Mouse (Mus musculus) gastrocnemius, postnatal 10 days (tissue): ENCODE measurements at regions not wholly inside any gene's neighbourhood (a gene's known extent, or its start where the extent isn't known, plus 50 kb on each side); places are given as distances from the start of the nearest gene placed in this dataset.

Experiments
- DNase-seq: peaks from one replicate; pipeline ENCODE4 v3.0.0; 2021; ENCODE audit warnings: mixed read lengths

- peak; percentile 8 for DNase-seq
These were observed 60.4 kb downstream of the Aipl1 start for GRCm38 (mm10) chr11:71976724-71977481.

GRCm38 (mm10) chr11:71971351-71971750, 66.0 kb downstream of the Aipl1 start:
- DNase-seq, result no peak

GRCm38 (mm10) chr11:71962306-71962705, 75.0 kb downstream of the Aipl1 start:
- no peak for DNase-seq

- no peak for DNase-seq
These were observed 84.8 kb downstream of the Aipl1 start for GRCm38 (mm10) chr11:71952533-71952932.

DNA sequence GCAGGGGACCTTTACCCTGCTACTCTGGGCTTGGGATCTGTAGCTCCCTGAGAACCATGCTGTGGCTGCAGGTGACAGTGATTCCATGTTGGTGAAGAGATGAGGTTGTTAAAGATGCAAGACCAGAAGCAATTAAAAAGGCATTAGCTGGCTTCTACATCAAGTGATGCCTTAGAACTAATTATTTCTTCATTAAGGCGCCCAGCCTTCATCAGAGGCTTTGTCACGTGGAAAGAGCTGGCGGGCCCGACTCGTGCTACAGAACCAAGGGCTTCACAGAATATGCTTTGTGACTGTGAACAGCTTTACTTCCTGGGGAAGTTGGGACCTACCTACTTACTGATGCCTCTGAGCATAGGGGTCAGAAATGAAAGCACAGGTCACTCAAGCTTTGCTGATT, 90.1 kb downstream of the Aipl1 start:
- DNase-seq, result no peak

GRCm38 (mm10) chr11:71945098-71945413, 92.3 kb downstream of the Aipl1 start:
- DNase-seq, result no peak

GRCm38 (mm10) chr11:71944398-71945097, 92.8 kb downstream of the Aipl1 start:
- no peak for DNase-seq

DNA sequence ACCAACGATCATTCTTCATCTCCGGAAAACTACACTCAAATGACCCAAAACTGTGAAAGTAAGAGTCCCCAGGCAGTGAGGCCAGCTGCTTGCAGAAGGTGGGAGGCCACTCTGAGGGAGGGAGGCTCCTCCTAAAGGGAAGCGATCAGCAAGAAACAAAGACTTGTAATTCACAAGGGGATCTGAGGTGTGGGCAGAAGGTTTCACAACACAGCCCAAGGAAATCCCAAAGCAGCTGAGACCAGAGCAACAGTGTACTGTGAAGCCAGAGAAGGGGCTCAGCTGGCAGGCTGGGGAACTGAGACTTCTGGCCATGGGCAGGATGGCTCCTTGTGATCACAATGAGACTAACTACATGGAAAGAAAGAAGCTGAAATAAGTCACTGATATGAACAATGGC, 93.8 kb downstream of the Aipl1 start:
- DNase-seq, result no peak

- DNase-seq, result no peak
These were observed 98.2 kb downstream of the Aipl1 start for GRCm38 (mm10) chr11:71939066-71939465.

GRCm38 (mm10) chr11:71937108-71937507, 100.2 kb downstream of the Aipl1 start:
- DNase-seq, result peak; percentile 28

DNA sequence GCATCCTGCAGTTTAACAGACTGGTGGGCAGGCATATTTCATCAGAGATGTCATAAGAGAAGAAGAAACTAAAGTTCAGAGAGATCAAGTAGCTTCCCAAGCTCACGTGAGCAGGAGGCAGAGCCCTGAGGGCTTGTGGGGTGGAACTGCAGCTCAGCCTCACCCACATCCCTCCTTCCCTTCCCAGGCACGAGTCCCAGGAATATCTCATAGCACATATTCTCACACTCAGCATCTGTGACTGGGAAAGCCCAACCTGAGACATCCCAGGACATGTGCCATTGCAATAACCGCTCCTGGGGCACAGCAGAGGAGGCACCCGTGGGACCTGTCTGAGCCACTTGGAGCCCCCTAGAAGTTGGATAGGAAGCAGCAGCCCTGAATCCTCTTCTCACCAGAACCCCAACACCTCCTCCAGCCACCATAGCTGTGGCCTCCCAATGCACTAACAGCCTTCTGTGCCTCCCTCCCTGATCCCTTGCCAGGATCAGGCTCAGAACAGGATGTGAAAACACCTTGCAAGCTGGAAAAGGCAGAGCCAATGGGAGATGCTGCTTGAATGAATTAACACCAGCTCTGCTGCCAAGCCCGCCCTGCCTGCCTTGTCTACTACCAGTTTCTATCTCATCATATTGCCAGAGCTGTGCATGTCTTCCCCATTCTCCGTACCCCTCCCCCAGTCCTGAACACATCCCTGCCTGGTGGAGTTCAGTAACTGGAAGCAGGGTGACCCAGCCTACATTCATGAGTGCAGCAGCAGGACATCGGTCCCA, 107.4 kb downstream of the Aipl1 start:
- no peak for DNase-seq

DNA sequence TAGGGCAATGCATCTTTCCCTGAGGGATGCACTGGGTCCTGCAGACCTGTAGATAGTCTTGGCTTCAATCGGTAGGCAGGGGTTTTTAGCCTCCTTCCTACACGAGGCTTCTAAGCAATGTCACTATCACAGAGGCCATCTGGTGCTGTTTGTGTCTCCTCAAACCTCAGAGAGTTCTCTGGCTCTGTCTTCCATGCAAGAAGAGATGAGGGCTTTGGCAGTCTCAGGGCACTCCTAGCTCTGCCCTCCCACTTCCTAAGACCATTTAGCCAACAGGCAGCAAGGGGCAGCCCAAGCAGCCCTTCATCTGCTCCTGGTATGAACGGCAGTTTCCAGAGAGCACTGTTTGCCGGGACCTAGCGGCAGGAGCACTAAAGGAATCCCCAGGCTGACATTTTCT, 122.6 kb downstream of the Aipl1 start:
- DNase-seq, result no peak

GRCm38 (mm10) chr11:71912626-71913025, 124.7 kb downstream of the Aipl1 start:
- DNase-seq, result no peak

GRCm38 (mm10) chr11:71911284-71911683, 126.0 kb downstream of the Aipl1 start:
- no peak for DNase-seq

GRCm38 (mm10) chr11:71908616-71909015, 128.7 kb downstream of the Aipl1 start:
- DNase-seq, result no peak

DNA sequence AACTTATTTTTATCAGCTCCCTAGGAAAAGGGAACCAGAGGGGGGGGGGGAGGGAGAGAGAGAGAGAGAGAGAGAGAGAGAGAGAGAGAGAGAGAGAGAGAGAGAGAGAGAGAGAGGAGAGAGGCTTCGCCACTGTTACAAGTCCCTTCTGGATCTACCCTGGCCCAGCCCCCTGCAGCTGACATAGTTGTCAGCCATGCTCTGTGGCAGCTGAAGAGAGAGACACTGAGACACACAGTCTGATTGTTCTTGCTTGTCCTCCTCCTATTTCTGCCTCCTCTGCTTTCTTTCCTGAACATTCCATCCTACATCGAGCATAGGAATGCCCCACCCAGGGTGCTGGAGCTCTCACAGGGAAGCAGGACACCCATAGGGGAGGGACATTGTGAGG, 134.3 kb downstream of the Aipl1 start:
- no peak for DNase-seq

- DNase-seq, result peak; percentile 23
These were observed 134.8 kb downstream of the Aipl1 start for GRCm38 (mm10) chr11:71902304-71903019.

GRCm38 (mm10) chr11:71900816-71901215, 136.5 kb downstream of the Aipl1 start:
- DNase-seq, result no peak

DNA sequence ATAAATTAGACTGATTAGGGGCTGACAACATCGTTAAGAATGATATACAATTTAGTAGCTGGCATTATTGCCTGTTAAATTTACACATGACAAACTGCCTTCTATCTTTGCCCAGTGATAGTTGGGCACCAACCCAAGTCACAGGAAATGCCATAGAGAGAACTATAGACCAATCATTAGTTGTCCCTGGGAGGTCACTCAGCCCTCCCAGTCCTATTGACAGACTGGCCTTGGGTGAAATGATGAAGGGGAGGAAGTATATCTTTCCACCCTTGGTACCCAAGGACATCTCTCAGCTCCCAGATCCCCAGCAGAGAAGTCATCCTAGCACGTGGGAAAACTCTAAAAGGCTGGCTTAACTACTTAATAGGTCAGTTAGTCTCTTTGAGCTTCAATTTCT, 139.8 kb downstream of the Aipl1 start:
- DNase-seq, result no peak

DNA sequence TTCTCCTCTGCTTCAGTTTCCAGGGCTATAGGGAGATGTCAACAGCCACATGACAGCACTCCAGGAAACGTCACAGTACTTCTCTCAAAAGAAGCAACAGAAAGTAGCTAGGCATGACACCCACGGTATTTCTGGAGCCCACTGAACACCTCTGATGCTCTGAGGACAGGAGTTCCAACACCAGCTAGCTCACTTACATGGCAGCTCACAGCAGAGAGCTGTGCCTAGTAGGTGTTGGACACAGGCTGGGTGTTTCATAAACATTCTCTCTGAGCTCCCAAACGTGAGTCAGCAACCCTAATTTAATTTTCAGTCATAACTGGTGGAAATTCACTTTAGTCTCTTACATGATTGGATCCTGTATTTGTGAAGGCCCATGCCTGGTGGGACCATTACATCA, 140.2 kb downstream of the Aipl1 start:
- no peak for DNase-seq

DNA sequence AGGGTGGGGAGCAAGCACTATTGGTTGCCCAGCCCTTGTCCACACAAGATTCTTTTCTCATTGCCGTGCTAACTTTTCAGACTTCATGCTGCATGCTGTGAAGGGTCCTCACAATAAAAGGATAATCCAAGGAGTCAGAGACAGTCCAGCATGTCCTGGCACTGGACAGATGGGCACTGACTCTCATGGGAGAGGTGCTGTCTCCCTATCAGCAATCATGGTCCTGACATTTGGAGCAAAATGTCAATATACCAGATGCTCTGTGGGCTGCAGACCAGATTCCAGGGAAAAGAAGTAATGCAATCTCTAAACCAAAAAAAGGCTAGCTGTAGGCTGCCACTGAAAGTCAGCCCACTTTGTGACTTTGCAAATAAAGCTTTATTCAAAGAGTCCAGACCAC, 141.5 kb downstream of the Wscd1 start:
- DNase-seq, result no peak

DNA sequence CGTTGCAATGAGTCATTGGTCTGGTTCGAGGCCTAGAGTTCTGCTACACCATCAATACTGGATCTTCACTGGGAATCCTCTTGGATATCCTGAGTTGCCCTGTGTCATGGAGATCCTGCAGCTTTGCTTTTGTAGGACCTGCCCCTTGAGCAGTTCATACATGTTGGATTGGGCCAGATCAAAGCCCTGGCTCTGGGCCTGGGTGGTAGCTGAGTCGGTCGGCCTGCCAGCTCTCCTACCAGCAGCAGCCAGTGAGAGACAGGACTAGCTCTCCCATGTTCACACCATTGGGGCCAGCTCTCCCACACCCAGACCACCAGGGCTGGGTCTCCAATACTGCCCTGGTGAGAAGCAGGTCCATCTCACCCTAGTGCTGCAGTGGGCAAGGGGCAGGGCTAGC, 139.4 kb downstream of the Wscd1 start:
- no peak for DNase-seq

- DNase-seq, result no peak
These were observed 137.5 kb downstream of the Wscd1 start for GRCm38 (mm10) chr11:71887211-71887610.
